ENCODE assay signal across 8 mouse cellular contexts in genomic region chr16:72664233-72664613, GRCm38 (mm10).
A peak's percentile ranks its signal among the peaks of the same experiment; 100 is the strongest.
DNase-seq lines count a peak whose midpoint lies in the region; ATAC-seq and TF ChIP-seq lines count a peak whose summit lies in the region.

No protein-coding gene starts in this region.

- TF ChIP-seq CTCF in lung, embryonic 14.5 days (IDR thresholded peaks at IDR 0.05; ENCODE audit: low read depth): no peak
- TF ChIP-seq CTCF in stomach, postnatal 0 days (IDR thresholded peaks at IDR 0.05; ENCODE audit: low read depth): no peak

- peak overlapping the region; percentile 80 for H3K4me3 ChIP-seq in lung, embryonic 14.5 days (ENCODE audit: low read depth, low read length)
- H3K4me3 ChIP-seq in heart, embryonic 15.5 days: peak overlapping the region; percentile 71
- H3K4me3 ChIP-seq in liver, embryonic 13.5 days (replicated peaks): peak overlapping the region; percentile 60
- H3K4me3 ChIP-seq in stomach, postnatal 0 days (ENCODE audit: low read depth, low read length): peak overlapping the region; percentile 80

- DNase-seq in lung, embryonic 14.5 days: peak; percentile 64
- DNase-seq in lung, adult 18-20 months: no peak
- peak; percentile 19 for DNase-seq in cerebellum, adult 8-10 months
- DNase-seq in liver, embryonic 13.5 days: no peak
- DNase-seq in stomach, postnatal 0 days (ENCODE audit: low spot score): peak; percentile 46
- DNase-seq in spleen, postnatal 10 days (ENCODE audit: low spot score in 2 of 2): no peak
- no peak for DNase-seq in yolk sac, embryonic 10.5 days (ENCODE audit: low spot score)

- H3K27ac ChIP-seq in lung, embryonic 14.5 days (ENCODE audit: low read depth): peak overlapping the region; percentile 94
- peak overlapping the region; percentile 96 for H3K27ac ChIP-seq in heart, embryonic 15.5 days
- peak overlapping the region; percentile 55; the same call in 1 of the 2 replicates for H3K27ac ChIP-seq in liver, embryonic 13.5 days
- H3K27ac ChIP-seq in stomach, postnatal 0 days (replicated peaks): peak overlapping the region; percentile 97

- under 1% methylated on average over 12 of the region's 12 CpGs for WGBS in lung, embryonic 14.5 days
- under 1% methylated on average over 12 of the region's 12 CpGs for WGBS in heart, embryonic 15.5 days
- 2% methylated on average over 12 of the region's 12 CpGs for WGBS in liver, embryonic 13.5 days (ENCODE audit: insufficient replicate concordance)
- 1% methylated on average over 12 of the region's 12 CpGs for WGBS in stomach, postnatal 0 days

- no peaks in the 10 kb centered on the region for H3K27me3 ChIP-seq in lung, embryonic 14.5 days (ENCODE audit: insufficient read depth, low read length)
- H3K27me3 ChIP-seq in heart, embryonic 15.5 days: no peaks in the 10 kb centered on the region
- peaks cover 17% of the 10 kb centered on the region; the same call in 1 of the 2 replicates for H3K27me3 ChIP-seq in liver, embryonic 13.5 days
- H3K27me3 ChIP-seq in stomach, postnatal 0 days (ENCODE audit: control insufficient read depth, insufficient read depth, low read length): no peaks in the 10 kb centered on the region

- H3K9ac ChIP-seq in lung, embryonic 14.5 days: peak overlapping the region; percentile 76
- H3K9ac ChIP-seq in heart, embryonic 15.5 days: peak overlapping the region; percentile 62
- peak overlapping the region; percentile 58 for H3K9ac ChIP-seq in liver, embryonic 13.5 days
- peak overlapping the region; percentile 66 for H3K9ac ChIP-seq in stomach, postnatal 0 days (ENCODE audit: low read length)

- no peaks in the 10 kb centered on the region for H3K36me3 ChIP-seq in lung, embryonic 14.5 days (ENCODE audit: insufficient read depth)
- no peaks in the 10 kb centered on the region for H3K36me3 ChIP-seq in heart, embryonic 15.5 days
- no peaks in the 10 kb centered on the region for H3K36me3 ChIP-seq in liver, embryonic 13.5 days
- no peaks in the 10 kb centered on the region for H3K36me3 ChIP-seq in stomach, postnatal 0 days (ENCODE audit: control insufficient read depth, insufficient read depth, low read length)

- ATAC-seq in lung, embryonic 14.5 days (ENCODE audit: insufficient read depth): peak; percentile 16; the same call in 1 of the 2 replicates
- ATAC-seq in heart, embryonic 15.5 days (replicated peaks; ENCODE audit: insufficient number of reproducible peaks, insufficient read depth, low FRiP score, low read depth): no peak
- ATAC-seq in liver, embryonic 13.5 days (ENCODE audit: low read depth): no peak
- no peak for ATAC-seq in stomach, postnatal 0 days (ENCODE audit: low FRiP score, low TSS enrichment)

- peaks cover 3% of the 10 kb centered on the region; the same call in 1 of the 2 replicates for H3K4me1 ChIP-seq in lung, embryonic 14.5 days (ENCODE audit: insufficient read depth)
- H3K4me1 ChIP-seq in heart, embryonic 15.5 days (replicated peaks): no peaks in the 10 kb centered on the region; the same call in 1 of the 2 replicates
- H3K4me1 ChIP-seq in liver, embryonic 13.5 days (replicated peaks): no peaks in the 10 kb centered on the region; the same call in 1 of the 2 replicates
- no peaks in the 10 kb centered on the region for H3K4me1 ChIP-seq in stomach, postnatal 0 days (replicated peaks; ENCODE audit: control insufficient read depth, insufficient read depth)

- peak overlapping the region; percentile 80 for H3K4me2 ChIP-seq in lung, embryonic 14.5 days
- H3K4me2 ChIP-seq in heart, embryonic 15.5 days: peak overlapping the region; percentile 89
- H3K4me2 ChIP-seq in liver, embryonic 13.5 days: peak overlapping the region; percentile 52
- H3K4me2 ChIP-seq in stomach, postnatal 0 days (replicated peaks; ENCODE audit: low read depth): peak overlapping the region; percentile 77

- H3K9me3 ChIP-seq in lung, embryonic 14.5 days (ENCODE audit: low read depth, low read length): no peaks in the 10 kb centered on the region
- H3K9me3 ChIP-seq in heart, embryonic 15.5 days (replicated peaks): no peaks in the 10 kb centered on the region
- no peaks in the 10 kb centered on the region for H3K9me3 ChIP-seq in liver, embryonic 13.5 days (replicated peaks)
- no peaks in the 10 kb centered on the region for H3K9me3 ChIP-seq in stomach, postnatal 0 days (ENCODE audit: control insufficient read depth, low read length)

- no peak for TF ChIP-seq EP300 in stomach, postnatal 0 days (optimal IDR thresholded peaks at IDR 0.05)

Comparison
In these comparisons a context has a peak if more than half of its experiments do, and no peak if none do; other contexts are left out.
1. DNase-seq: peak in lung, embryonic 14.5 days (single experiment), cerebellum, adult 8-10 months (single experiment) and stomach, postnatal 0 days (single experiment); none in lung, adult 18-20 months (0 of 2), liver, embryonic 13.5 days (single experiment), spleen, postnatal 10 days (0 of 2) and yolk sac, embryonic 10.5 days (single experiment).
2. Peak in every context shown above with its lines, with median percentiles within 50 percentile points of each other: H3K27ac ChIP-seq, H3K4me2 ChIP-seq, H3K4me3 ChIP-seq and H3K9ac ChIP-seq.